Mouse (Mus musculus) thymus, postnatal 4 days (tissue): Measurements from ENCODE around the gene Nfia.

Experiments used
- DNase-seq: peaks from one replicate; pipeline ENCODE4 v3.0.0; 2021

Gene Nfia

GRCm38 (mm10) chr4:97767025-97767424 lies 5.5 kb upstream of the Nfia start:
- DNase-seq = no peak

- no peak for DNase-seq
Measured at GRCm38 (mm10) chr4:97767516-97767915, 5.0 kb upstream of the Nfia start.

- DNase-seq = no peak
Measured at GRCm38 (mm10) chr4:97769861-97770260, 2.7 kb upstream of the Nfia start.

- no peak for DNase-seq
Measured at GRCm38 (mm10) chr4:97771426-97771825, 1.1 kb upstream of the Nfia start.

GRCm38 (mm10) chr4:97772084-97772484 lies 450 bp upstream of the Nfia start:
- DNase-seq = peak; percentile 92

GRCm38 (mm10) chr4:97773110-97773593 lies 618 bp downstream of the Nfia start:
- peak; percentile 86 for DNase-seq

- no peak for DNase-seq
Measured at GRCm38 (mm10) chr4:97773791-97774190, 1.3 kb downstream of the Nfia start.

GRCm38 (mm10) chr4:97774446-97774950 lies 2.0 kb downstream of the Nfia start:
- no peak for DNase-seq

GRCm38 (mm10) chr4:97775059-97775458 lies 2.5 kb downstream of the Nfia start:
- peak; percentile 34 for DNase-seq

GRCm38 (mm10) chr4:97775494-97776265 lies 3.1 kb downstream of the Nfia start:
- DNase-seq = no peak

GRCm38 (mm10) chr4:97776388-97777080 lies 4.0 kb downstream of the Nfia start:
- DNase-seq = no peak

- DNase-seq = peak; percentile 61
Measured at GRCm38 (mm10) chr4:97777081-97777705, 4.7 kb downstream of the Nfia start.

GRCm38 (mm10) chr4:97777706-97778176 lies 5.2 kb downstream of the Nfia start, which contains the start of gene E130114P18Rik:
Gene E130114P18Rik (minus strand): TSS chr4:97778078.
- peak; percentile 51 for DNase-seq

- DNase-seq = peak; percentile 39
Measured at GRCm38 (mm10) chr4:97778211-97779002, 5.9 kb downstream of the Nfia start.

GRCm38 (mm10) chr4:97779003-97779930 lies 6.7 kb downstream of the Nfia start:
- no peak for DNase-seq

- no peak for DNase-seq
Measured at GRCm38 (mm10) chr4:97780024-97780423, 7.5 kb downstream of the Nfia start.

- DNase-seq = no peak
Measured at GRCm38 (mm10) chr4:97780666-97781435, 8.3 kb downstream of the Nfia start.

GRCm38 (mm10) chr4:97782069-97782468 lies 9.5 kb downstream of the Nfia start:
- no peak for DNase-seq

GRCm38 (mm10) chr4:97782497-97782896 lies 10.0 kb downstream of the Nfia start:
- DNase-seq = no peak
